Mouse (Mus musculus) hematopoietic stem cell, adult 5-6 weeks (primary cell): ENCODE measurements around the gene Cuedc1. TPM values are rescaled to one million over a fixed set of nuclear protein-coding genes. Genes with fewer than 3 reads are reported as not detected.

Experiments
- ATAC-seq, 2 experiments: fragments of 125-278 bp in 1 of 2; replicated peaks in 1 of 2; 2 replicates each; pipeline ENCODE4 v1.8.0; 2016 to 2017; ENCODE audit warnings: inconsistent platforms in 2 of 2, mild to moderate bottlenecking in 2 of 2, moderate number of reproducible peaks in 2 of 2, low read depth in 1 of 2, moderate TSS enrichment in 1 of 2; ENCODE audit not compliant: low FRiP score in 2 of 2, poor library complexity in 2 of 2, severe bottlenecking in 2 of 2, insufficient read depth in 1 of 2, low TSS enrichment in 1 of 2
- total RNA-seq: library from RNA; stranded (forward); fragments of 172-1452, 232-1000 nt; gene quantifications from 2 replicates; pipeline ENCODE4 v1.2.3, GENCODE M21; 2017

The Cuedc1 gene
- total RNA-seq, 1 experiment from 2014 or later = 9.5 TPM

- peak; percentile 82 to 92 for ATAC-seq
These were observed 135.9 kb downstream of the Cuedc1 start for GRCm38 (mm10) chr11:88233528-88234427.

GRCm38 (mm10) chr11:88234789-88235188 is 136.9 kb downstream of the Cuedc1 start:
- no peak for ATAC-seq

GRCm38 (mm10) chr11:88235221-88236203 is 137.7 kb downstream of the Cuedc1 start:
- no peak for ATAC-seq

GRCm38 (mm10) chr11:88240275-88240674 is 142.4 kb downstream of the Cuedc1 start:
- no peak for ATAC-seq

DNA sequence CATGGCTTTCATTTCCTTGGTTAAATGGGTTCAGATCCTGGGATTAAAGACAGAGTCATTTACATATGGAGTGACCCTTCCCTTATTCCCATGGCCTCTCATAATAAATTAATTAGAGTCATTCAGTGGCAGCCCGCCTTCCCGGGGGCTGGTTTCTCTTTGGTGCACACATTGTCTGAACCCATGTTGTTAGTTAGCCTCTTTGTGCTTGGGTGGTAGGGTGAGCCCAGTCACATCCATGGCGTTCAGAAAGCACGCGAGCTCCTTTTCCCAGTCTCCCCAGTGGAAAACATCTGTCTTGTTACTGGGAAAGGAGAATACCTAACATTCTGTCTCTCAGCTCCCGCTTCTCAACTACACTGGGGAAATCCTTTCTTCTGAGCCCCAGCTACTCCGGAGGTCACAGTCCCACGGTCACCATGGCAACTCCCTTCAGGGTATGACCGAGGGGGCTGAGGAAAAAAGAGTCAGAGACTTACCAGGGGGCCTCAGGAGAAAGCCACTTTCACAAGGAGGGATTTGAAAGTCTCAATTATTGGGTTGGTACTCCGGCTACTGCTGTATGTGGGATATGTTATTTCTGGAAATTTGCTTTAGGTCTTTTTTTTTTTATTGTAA is 143.0 kb downstream of the Cuedc1 start:
- no peak for ATAC-seq

DNA sequence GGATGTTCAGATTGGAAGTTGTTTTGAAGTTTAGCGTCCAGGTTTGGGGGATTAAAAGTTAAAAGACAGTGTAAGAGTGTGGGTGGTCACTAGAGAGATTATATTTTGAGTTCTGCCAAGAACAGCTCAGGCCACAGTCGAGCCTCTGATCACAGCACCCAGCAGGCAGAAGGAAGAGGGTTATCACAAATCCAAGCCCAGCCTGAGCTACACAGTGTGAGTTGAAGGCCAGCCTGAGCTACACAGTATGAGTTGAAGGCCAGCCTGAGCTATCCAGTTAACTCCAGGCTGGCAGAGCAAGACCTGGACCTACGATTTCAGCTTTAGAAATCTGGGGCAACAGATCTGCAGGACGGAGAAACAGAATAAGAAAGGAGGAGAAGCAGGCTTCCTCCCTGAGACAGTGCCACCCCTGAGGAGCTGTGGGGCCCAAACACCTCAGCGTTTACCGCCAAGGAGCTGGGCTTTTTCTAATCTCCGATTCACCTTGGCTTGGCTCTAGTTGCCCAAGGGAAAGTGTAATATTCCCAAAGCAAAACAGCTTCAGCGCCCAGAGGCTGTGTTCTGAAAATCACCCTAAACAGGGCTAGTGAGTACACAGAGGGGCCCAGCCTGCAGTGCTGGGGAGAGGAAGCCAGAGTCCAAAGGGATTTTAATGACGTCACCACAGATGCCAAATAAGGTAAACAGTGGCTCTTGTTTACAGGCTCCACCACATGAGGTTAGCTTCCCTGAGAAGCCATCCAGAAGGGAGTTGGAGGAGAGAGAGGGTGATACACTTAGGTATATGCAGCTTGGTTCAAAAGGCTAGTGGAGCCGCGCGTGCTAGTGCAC is 143.8 kb downstream of the Cuedc1 start:
- no peak for ATAC-seq

Other genes with a start within 250 kb of the Cuedc1 start
- gene Mks1, start 244.8 kb upstream of the Cuedc1 start, total RNA-seq = 4.6 and 7.1 TPM in 2 replicates
- gene Epx, start 222.5 kb upstream of the Cuedc1 start, total RNA-seq = 11.8 and 20.6 TPM in 2 replicates
- not detected in 2 replicates for gene Olfr462, start 205.8 kb upstream of the Cuedc1 start, total RNA-seq
- gene Olfr463, start 200.7 kb upstream of the Cuedc1 start, total RNA-seq = not detected in 2 replicates
- gene Olfr464, start 177.1 kb upstream of the Cuedc1 start, total RNA-seq = not detected in 2 replicates
- 17.9 and 36.5 TPM in 2 replicates for gene Dynll2, start 110.5 kb upstream of the Cuedc1 start, total RNA-seq
- gene Srsf1, start 50.7 kb upstream of the Cuedc1 start, total RNA-seq = 411 and 444 TPM in 2 replicates
- 56.8 and 61.4 TPM in 2 replicates for gene Vezf1, start 29.8 kb upstream of the Cuedc1 start, total RNA-seq
- gene Mrps23, start 106.3 kb downstream of the Cuedc1 start, total RNA-seq = 65.5 and 71.2 TPM in 2 replicates
- gene Ccdc182, start 196.0 kb downstream of the Cuedc1 start, total RNA-seq = not detected in 2 replicates